Mouse (Mus musculus): ENCODE measurements around the gene Mmd.

DNA sequence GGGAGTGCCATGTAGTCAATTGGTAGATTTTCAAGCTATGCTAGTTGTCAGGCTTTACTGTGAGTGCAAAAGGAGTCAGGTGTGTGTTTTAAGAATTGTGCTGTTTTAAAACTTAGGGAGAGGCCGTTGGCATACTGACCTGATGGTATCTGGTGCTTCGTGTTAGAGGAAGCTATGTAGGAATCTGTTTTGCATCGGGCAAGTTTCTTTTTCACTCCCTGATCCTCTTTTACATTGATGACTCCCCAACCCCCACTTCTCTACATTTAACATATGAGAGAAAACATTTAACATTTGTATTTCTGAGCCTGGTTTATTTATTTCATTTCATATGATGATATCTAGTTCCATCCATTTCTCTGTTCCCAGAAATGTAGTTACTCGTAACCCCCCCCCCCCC lies 1.5 kb upstream of the Mmd start:
- no peak for TF ChIP-seq POLR2A (IDR thresholded peaks at IDR 0.05; ENCODE audit: borderline replicate concordance, extremely low read depth, low read depth, low read length)
- no peak for TF ChIP-seq CTCF (IDR thresholded peaks at IDR 0.05; ENCODE audit: insufficient read depth, low read length)

Data from lung, adult 2 months (tissue).